Mouse (Mus musculus): ENCODE data around the gene Cab39.

- TF ChIP-seq GATA1 (IDR thresholded peaks at IDR 0.05; ENCODE audit: low read length) (no peak), TAL1 (IDR thresholded peaks at IDR 0.05; ENCODE audit: low read length) (no peak)
Observed at GRCm38 (mm10) chr1:85746511-85746910, 46.7 kb upstream of the Cab39 start.
